Mouse (Mus musculus) thymus, postnatal 14 days (tissue): Measurements from ENCODE around the gene Maco1.
"Not testable (repeated sequence)": the region's sequence is repeated elsewhere in the genome, so short reads cannot be mapped to it uniquely, and the experiment has no call there.

ENCODE experiments used
- DNase-seq: peaks from one replicate; pipeline ENCODE4 v3.0.0; 2021

The Maco1 gene

GRCm38 (mm10) chr4:134856501-134856900, 3.4 kb upstream of the Maco1 start:
- no peak for DNase-seq

- no peak for DNase-seq
Measured at GRCm38 (mm10) chr4:134856056-134856455, 2.9 kb upstream of the Maco1 start.

- DNase-seq = no peak
Measured at GRCm38 (mm10) chr4:134855371-134855770, 2.2 kb upstream of the Maco1 start.

GRCm38 (mm10) chr4:134853637-134854485, 716 bp upstream of the Maco1 start:
- peak; percentile 95 for DNase-seq

GRCm38 (mm10) chr4:134852438-134853255, 498 bp downstream of the Maco1 start:
- peak; percentile 74 for DNase-seq

- peak; percentile 6 for DNase-seq
Measured at GRCm38 (mm10) chr4:134851876-134852275, 1.3 kb downstream of the Maco1 start.

GRCm38 (mm10) chr4:134851236-134851635, 1.9 kb downstream of the Maco1 start:
- no peak for DNase-seq

- DNase-seq = no peak
Measured at GRCm38 (mm10) chr4:134850551-134850950, 2.6 kb downstream of the Maco1 start.

- no peak for DNase-seq
Measured at GRCm38 (mm10) chr4:134847587-134847986, 5.6 kb downstream of the Maco1 start.

- DNase-seq = no peak
Measured at GRCm38 (mm10) chr4:134843566-134843965, 9.6 kb downstream of the Maco1 start.

- DNase-seq = no peak
Measured at GRCm38 (mm10) chr4:134840231-134840630, 12.9 kb downstream of the Maco1 start.

- not testable (repeated sequence) for DNase-seq
Measured at GRCm38 (mm10) chr4:134838706-134839105, 14.4 kb downstream of the Maco1 start.

GRCm38 (mm10) chr4:134838221-134838620, 14.9 kb downstream of the Maco1 start:
- DNase-seq = no peak

- no peak for DNase-seq
Measured at GRCm38 (mm10) chr4:134835486-134835885, 17.7 kb downstream of the Maco1 start.

GRCm38 (mm10) chr4:134831934-134832333, 21.2 kb downstream of the Maco1 start:
- DNase-seq = no peak

- no peak for DNase-seq
Measured at GRCm38 (mm10) chr4:134827806-134828205, 25.3 kb downstream of the Maco1 start.

GRCm38 (mm10) chr4:134826348-134826747, 26.8 kb downstream of the Maco1 start:
- DNase-seq = no peak

- not testable (repeated sequence) for DNase-seq
Measured at GRCm38 (mm10) chr4:134825864-134826263, 27.3 kb downstream of the Maco1 start.

GRCm38 (mm10) chr4:134823560-134823959, 29.6 kb downstream of the Maco1 start:
- no peak for DNase-seq

- DNase-seq = no peak
Measured at GRCm38 (mm10) chr4:134821061-134821460, 32.1 kb downstream of the Maco1 start.

GRCm38 (mm10) chr4:134817706-134818105, 35.4 kb downstream of the Maco1 start:
- DNase-seq = no peak

GRCm38 (mm10) chr4:134814229-134814571, 38.9 kb downstream of the Maco1 start:
- DNase-seq = no peak

- DNase-seq = no peak
Measured at GRCm38 (mm10) chr4:134813406-134814228, 39.5 kb downstream of the Maco1 start.
